ENCODE assay signal across 8 mouse cellular contexts in genomic region chr12:49373821-49374605, GRCm38 (mm10). TPM values are rescaled to one million over a fixed set of nuclear protein-coding genes. Genes with fewer than 3 reads are reported as not detected.
DNase-seq lines count a peak whose midpoint lies in the region; ATAC-seq and TF ChIP-seq lines count a peak whose summit lies in the region.

No protein-coding gene starts in this region.

- no peaks in the 10 kb centered on the region for H3K36me3 ChIP-seq in heart, embryonic 12.5 days
- H3K36me3 ChIP-seq in ES-Bruce4 (ENCODE audit: control insufficient read depth, insufficient read depth, low read length, poor library complexity, severe bottlenecking) = no peaks in the 10 kb centered on the region
- H3K36me3 ChIP-seq in forebrain, embryonic 12.5 days (replicated peaks) = no peaks in the 10 kb centered on the region
- no peaks in the 10 kb centered on the region for H3K36me3 ChIP-seq in liver, embryonic 14.5 days (replicated peaks; ENCODE audit: control insufficient read depth, insufficient read depth, low read depth)

- no peak for TF ChIP-seq CTCF in ES-Bruce4 (IDR thresholded peaks at IDR 0.05; ENCODE audit: low read depth, low read length)
- TF ChIP-seq CTCF in liver, embryonic 14.5 days (IDR thresholded peaks at IDR 0.05; ENCODE audit: low read depth) = no peak

- DNase-seq in heart, adult 18-20 months = no peak
- DNase-seq in liver, embryonic 14.5 days (ENCODE audit: low read depth in 3 of 3, low spot score in 3 of 3) = no peak
- no peak for DNase-seq in ovary, postnatal 36 days (ENCODE audit: low spot score)
- DNase-seq in T-cell, adult 2 months (ENCODE audit: low spot score) = no peak
- DNase-seq in kidney, adult 8-10 months = no peak

- no peak for TF ChIP-seq POLR2A in ES-Bruce4 (IDR thresholded peaks at IDR 0.05; ENCODE audit: insufficient read depth, low read length)

- H3K27me3 ChIP-seq in heart, embryonic 12.5 days (replicated peaks) = peaks cover 70% of the 10 kb centered on the region
- H3K27me3 ChIP-seq in ES-Bruce4 (ENCODE audit: control insufficient read depth, insufficient read depth, low read length, poor library complexity, severe bottlenecking) = peaks cover 26% of the 10 kb centered on the region
- H3K27me3 ChIP-seq in forebrain, embryonic 12.5 days = peaks cover 30% of the 10 kb centered on the region
- H3K27me3 ChIP-seq in liver, embryonic 14.5 days (ENCODE audit: control insufficient read depth, insufficient read depth, low read length) = peaks cover 56% of the 10 kb centered on the region

- peak overlapping the region; percentile 74 for H3K4me2 ChIP-seq in heart, embryonic 12.5 days
- peak overlapping the region; percentile 61 for H3K4me2 ChIP-seq in forebrain, embryonic 12.5 days
- H3K4me2 ChIP-seq in liver, embryonic 14.5 days (ENCODE audit: low read depth) = 0 out of 2 replicates have a peak overlapping the region, but pooled peaks have one; percentile 22

- no peaks in the 10 kb centered on the region for H3K9me3 ChIP-seq in heart, embryonic 12.5 days (replicated peaks)
- H3K9me3 ChIP-seq in ES-Bruce4 (replicated peaks; ENCODE audit: control insufficient read depth, insufficient read depth, low read length, poor library complexity, severe bottlenecking) = no peaks in the 10 kb centered on the region
- no peaks in the 10 kb centered on the region for H3K9me3 ChIP-seq in forebrain, embryonic 12.5 days
- no peaks in the 10 kb centered on the region for H3K9me3 ChIP-seq in liver, embryonic 14.5 days (ENCODE audit: control insufficient read depth, low read length)

- H3K4me1 ChIP-seq in heart, embryonic 12.5 days (replicated peaks) = 0 out of 2 replicates have a peak, but pooled peaks cover 5% of the 10 kb centered on the region
- no peaks in the 10 kb centered on the region for H3K4me1 ChIP-seq in ES-Bruce4 (ENCODE audit: control insufficient read depth, insufficient read depth, low read length)
- peaks cover 16% of the 10 kb centered on the region for H3K4me1 ChIP-seq in forebrain, embryonic 12.5 days
- no peaks in the 10 kb centered on the region for H3K4me1 ChIP-seq in liver, embryonic 14.5 days (replicated peaks; ENCODE audit: control insufficient read depth in 2 of 2, insufficient read depth in 2 of 2, low read length in 1 of 2)

- WGBS in heart, embryonic 12.5 days = 2% methylated on average over 24 of the region's 24 CpGs
- WGBS in forebrain, embryonic 12.5 days = under 1% methylated on average over 24 of the region's 24 CpGs
- WGBS in liver, embryonic 14.5 days (ENCODE audit: insufficient replicate concordance) = 3% methylated on average over 24 of the region's 24 CpGs

- H3K9ac ChIP-seq in heart, embryonic 12.5 days = 0 out of 2 replicates have a peak overlapping the region, but pooled peaks have one; percentile 41
- H3K9ac ChIP-seq in ES-Bruce4 (ENCODE audit: low read depth, poor library complexity, severe bottlenecking) = no peak overlapping the region
- H3K9ac ChIP-seq in forebrain, embryonic 12.5 days = peak overlapping the region; percentile 63
- no peak overlapping the region for H3K9ac ChIP-seq in liver, embryonic 14.5 days (replicated peaks)

- no peak for TF ChIP-seq EP300 in ES-Bruce4 (IDR thresholded peaks at IDR 0.05; ENCODE audit: insufficient read depth, low read depth, low read length)
- TF ChIP-seq EP300 in liver, embryonic 14.5 days (IDR thresholded peaks at IDR 0.05; ENCODE audit: low read depth) = no peak

- no peak for ATAC-seq in heart, embryonic 12.5 days (ENCODE audit: insufficient number of reproducible peaks, low FRiP score)
- no peak for ATAC-seq in forebrain, embryonic 12.5 days (ENCODE audit: low FRiP score)
- ATAC-seq in liver, embryonic 14.5 days (ENCODE audit: insufficient read depth) = no peak

- H3K27ac ChIP-seq in heart, embryonic 12.5 days (ENCODE audit: poor library complexity, severe bottlenecking) = no peak overlapping the region
- no peak overlapping the region for H3K27ac ChIP-seq in ES-Bruce4 (ENCODE audit: insufficient read depth, low read length)
- peak overlapping the region; percentile 82 for H3K27ac ChIP-seq in forebrain, embryonic 12.5 days
- H3K27ac ChIP-seq in liver, embryonic 14.5 days = no peak overlapping the region

- peak overlapping the region; percentile 47 for H3K4me3 ChIP-seq in heart, embryonic 12.5 days
- H3K4me3 ChIP-seq in ES-Bruce4 (ENCODE audit: low read depth, low read length) = peak overlapping the region; percentile 38
- H3K4me3 ChIP-seq in forebrain, embryonic 12.5 days (replicated peaks) = peak overlapping the region; percentile 36
- H3K4me3 ChIP-seq in liver, embryonic 14.5 days (ENCODE audit: insufficient read depth in 1 of 2, low read depth in 2 of 2, low read length in 2 of 2) = no peak overlapping the region

RNA-seq across cellular contexts. Expression of gene Foxg1, which starts 8.4 kb away (rescaled TPM):
- polyA plus RNA-seq in heart, embryonic 12.5 days (2016; fragmentation: Nextera tagmentation; extraction: Ambion mirVana) = 0.08 TPM in 1 of 2 replicates, not detected in the other
- not detected for total RNA-seq in heart, adult 18-20 months (2021)
- polyA plus RNA-seq in ES-Bruce4 (2011; ENCODE audit: insufficient read depth, insufficient read length, low read depth, missing spikeins) = 0.44 and 0.49 TPM in 2 replicates
- polyA plus RNA-seq in forebrain, embryonic 12.5 days (2016; fragmentation: Nextera tagmentation; extraction: Ambion mirVana) = 59.7 and 68.4 TPM in 2 replicates
- 0.37 TPM in 1 of 2 replicates, not detected in the other for polyA plus RNA-seq in liver, embryonic 14.5 days (2012; rRNA removed)
- not detected in 2 replicates for polyA plus RNA-seq in liver, embryonic 14.5 days (2014; fragmentation: Nextera tagmentation; extraction: Ambion mirVana)

RNA-seq across cellular contexts. Expression of gene Gm43517, which starts 11.0 kb away (rescaled TPM):
- not detected in 2 replicates for polyA plus RNA-seq in heart, embryonic 12.5 days (2016; fragmentation: Nextera tagmentation; extraction: Ambion mirVana)
- not detected for total RNA-seq in heart, adult 18-20 months (2021)
- not detected in 2 replicates for polyA plus RNA-seq in ES-Bruce4 (2011; ENCODE audit: insufficient read depth, insufficient read length, low read depth, missing spikeins)
- polyA plus RNA-seq in forebrain, embryonic 12.5 days (2016; fragmentation: Nextera tagmentation; extraction: Ambion mirVana) = 1.9 and 2.2 TPM in 2 replicates
- polyA plus RNA-seq in liver, embryonic 14.5 days (2012; rRNA removed) = 0.03 TPM in 1 of 2 replicates, not detected in the other
- not detected in 2 replicates for polyA plus RNA-seq in liver, embryonic 14.5 days (2014; fragmentation: Nextera tagmentation; extraction: Ambion mirVana)

Comparison
In these comparisons a context has a peak if more than half of its experiments do, and no peak if none do; other contexts are left out.
1. H3K4me2 ChIP-seq: peak in every context shown above with its lines; median percentile 74 in heart, embryonic 12.5 days; 61 in forebrain, embryonic 12.5 days; 22 in liver, embryonic 14.5 days.
2. H3K4me3 ChIP-seq: peak in heart, embryonic 12.5 days (single experiment), ES-Bruce4 (single experiment) and forebrain, embryonic 12.5 days (single experiment); none in liver, embryonic 14.5 days (0 of 2).
3. H3K9ac ChIP-seq: peak in heart, embryonic 12.5 days (single experiment) and forebrain, embryonic 12.5 days (single experiment); none in ES-Bruce4 (single experiment) and liver, embryonic 14.5 days (single experiment).
4. RNA of gene Foxg1, which starts 8.4 kb away (polyA plus RNA-seq): 59.7 to 68.4 TPM in forebrain, embryonic 12.5 days; 0.44 to 0.49 TPM in ES-Bruce4, 0.08 TPM in heart, embryonic 12.5 days and 0.37 TPM in liver, embryonic 14.5 days; every median in the first group is over 10 times any median in the second.